Mouse (Mus musculus): ENCODE measurements around the gene Frg2f1.
"Not testable (repeated sequence)": the region's sequence is repeated elsewhere in the genome, so short reads cannot be mapped to it uniquely, and the experiment has no call there.

The Frg2f1 gene

DNA sequence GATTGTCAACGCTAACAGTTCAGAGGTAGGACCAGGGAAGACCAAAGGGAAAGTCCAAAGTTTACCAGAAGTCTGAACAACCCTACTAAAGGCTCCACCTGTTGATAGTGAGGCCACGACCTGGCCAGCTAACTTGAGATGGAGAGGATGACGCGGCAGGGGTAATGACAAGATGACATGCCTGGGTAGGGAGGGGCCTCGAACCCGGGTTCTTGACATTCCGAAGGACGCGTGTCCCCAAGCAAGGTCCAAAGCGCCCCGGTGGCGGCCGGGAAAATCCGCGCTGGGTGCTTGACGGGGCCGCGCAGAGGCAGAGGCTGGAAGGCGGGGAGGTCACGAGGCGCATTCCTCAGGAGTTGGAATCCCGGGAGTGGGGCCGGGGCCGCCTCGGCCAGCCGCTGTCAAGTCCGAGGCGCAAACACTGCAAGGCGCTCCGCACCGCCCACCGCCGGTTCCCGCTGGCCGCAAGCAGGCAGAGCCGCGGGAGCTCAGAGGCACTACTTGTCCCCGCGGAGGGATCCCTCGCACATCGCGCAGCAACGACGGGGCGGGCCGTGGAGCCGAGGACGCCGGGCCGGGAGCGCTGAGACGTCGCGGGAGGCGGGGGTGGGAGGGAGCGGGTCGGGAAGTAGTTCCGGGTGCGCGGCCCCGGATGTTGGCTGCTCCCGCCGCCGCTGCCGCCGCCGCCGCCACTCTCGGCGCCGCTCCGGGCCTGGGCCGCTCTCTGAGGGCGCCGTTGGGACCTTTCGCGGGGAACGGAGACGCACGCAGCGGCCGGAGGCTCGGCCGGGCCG is at the start of gene Frg2f1:
Gene Frg2f1 (minus strand): TSS at position 499 of the 794 bp plus-strand sequence.
- peak; percentile 88 for DNase-seq (ENCODE audit: low spot score)

DNA sequence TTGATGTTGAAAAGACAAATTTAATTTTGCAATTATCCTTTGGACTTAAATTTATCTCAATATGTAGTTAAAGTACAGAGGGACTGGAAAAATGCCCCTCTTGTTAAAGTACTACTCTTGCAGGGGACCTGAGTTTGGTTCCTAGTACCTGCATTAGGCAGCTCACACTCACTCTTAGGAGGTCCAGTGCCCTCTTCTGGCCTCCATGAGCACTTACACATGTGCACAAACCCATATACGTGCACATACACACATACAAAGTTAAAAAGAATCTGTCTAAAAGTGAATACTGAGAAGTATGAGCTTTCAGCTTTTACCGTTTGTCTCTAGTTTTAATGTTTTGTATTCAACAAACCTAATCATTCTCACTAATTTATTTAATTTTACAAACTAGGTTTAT is 48.7 kb upstream of the Frg2f1 start:
- DNase-seq (ENCODE audit: low spot score) = no peak

DNA sequence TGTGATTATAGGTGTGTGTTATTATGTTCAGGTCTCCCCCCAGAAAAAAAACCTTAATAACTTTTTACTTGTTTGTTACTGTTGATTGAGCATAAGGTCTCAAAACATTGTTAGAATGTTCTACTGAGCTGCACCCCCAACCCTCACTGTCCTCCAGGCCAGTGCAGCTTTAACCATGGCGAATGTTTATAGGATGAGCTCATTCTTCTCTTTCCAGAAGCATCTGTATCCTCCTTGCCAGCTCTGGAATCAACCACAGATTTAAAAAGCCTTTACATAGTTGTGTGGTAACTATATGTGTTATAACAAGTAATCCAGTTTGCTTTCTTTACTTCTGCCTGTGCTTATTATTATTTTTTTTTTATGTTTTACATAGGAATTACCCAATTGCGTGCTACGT is 36.1 kb upstream of the Frg2f1 start:
- no peak for DNase-seq (ENCODE audit: low spot score)

DNA sequence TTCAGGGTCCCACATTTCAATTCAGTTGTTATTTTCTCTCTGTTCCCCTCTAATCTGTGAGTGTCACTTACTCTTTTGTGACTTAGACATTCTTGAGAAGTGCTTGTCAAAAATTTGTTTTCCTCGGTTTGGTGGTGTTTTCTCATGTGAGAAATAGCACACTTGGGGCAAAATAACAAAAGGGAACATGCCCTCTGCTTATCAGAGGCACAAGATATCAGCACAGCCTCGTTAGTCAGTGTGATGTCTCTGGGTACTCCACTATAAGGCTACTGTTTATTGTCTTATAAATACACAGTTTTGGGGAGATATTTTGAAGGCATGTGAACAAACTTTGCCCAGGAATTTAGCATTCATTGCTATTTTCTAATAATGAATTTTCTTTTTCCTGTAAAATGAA is 35.2 kb upstream of the Frg2f1 start:
- no peak for DNase-seq (ENCODE audit: low spot score)

DNA sequence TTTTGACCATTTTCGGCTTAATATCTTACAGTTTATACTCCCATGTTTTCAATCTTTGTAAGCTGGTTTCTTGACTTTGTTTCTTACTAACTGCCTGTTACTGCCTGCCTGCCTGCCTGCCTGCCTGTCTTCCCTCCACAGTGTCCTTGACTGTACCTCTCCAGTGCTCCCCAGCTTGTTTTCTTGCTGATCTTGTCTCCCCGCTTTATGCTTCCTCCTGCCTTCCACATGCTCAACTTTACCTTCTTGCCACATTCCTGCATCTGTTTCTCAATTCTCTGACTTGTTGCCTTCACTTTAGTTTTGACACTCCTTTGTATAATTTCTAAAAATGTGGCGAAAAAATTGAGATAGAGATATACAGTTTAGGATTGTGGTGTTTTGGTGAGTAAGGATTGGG is 33.4 kb upstream of the Frg2f1 start:
- DNase-seq (ENCODE audit: low spot score) = no peak

DNA sequence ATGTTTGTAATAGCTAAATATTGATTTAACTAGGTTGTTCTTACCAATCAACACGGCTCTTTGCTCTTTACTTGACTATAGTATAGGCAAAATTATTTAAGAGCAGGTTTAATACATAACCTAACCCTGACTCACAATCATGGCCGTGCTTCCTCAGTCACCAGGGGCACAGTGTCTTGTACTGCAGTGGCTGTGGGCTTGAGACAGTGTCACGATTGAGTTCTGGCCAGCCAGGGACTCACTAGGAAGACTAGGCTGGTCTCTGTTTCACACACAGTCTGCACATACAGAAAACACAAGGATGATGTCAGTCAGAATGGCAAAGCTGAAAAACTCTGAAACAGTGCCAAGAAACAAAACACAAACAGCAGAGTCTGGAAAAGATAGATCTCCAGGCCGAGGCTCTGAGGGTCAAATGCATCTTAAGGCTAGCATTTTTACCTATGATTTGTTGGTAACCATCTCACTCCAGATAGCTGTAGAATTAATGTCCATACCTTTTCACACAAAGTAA is 27.1 kb upstream of the Frg2f1 start:
- DNase-seq (ENCODE audit: low spot score) = no peak

DNA sequence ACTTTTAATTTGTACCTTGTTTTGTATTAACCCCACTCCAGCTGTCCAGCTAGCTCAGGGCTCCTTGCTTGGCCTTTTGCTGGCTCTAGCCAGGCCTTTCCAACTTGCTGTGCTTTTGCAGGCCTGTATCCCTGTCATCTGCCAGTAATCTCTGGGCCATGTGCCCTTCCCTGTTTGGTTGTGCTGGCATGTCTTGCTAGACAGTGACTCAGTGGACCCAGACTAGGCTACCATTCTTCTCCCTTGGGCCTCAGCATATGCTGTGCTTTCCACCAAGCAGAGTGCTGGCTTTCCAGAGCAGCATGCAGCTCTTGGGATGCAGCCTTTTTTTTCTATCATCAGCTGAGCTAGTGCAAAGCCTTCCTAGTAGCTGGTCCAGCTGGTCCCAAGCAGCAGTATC is 23.8 kb upstream of the Frg2f1 start:
- no peak for DNase-seq (ENCODE audit: low spot score)

DNA sequence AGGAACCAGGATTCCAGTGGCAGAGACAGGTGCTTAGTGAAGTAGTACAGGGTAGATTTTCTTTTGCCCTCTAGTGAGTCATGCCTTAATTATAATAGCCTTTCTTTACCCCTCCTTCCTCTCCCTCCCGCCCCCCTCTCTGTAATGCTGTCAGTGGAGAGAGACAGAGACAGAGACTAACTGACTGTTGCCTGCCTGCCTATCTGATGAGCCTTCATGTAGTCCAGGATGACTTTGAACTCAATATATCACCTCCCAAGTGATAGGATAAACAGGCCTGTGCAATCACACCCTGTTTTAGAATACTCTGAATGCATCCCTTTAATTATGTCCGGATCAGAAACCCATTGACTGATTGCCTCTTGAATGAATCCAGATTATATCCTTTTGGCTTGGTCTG is 16.1 kb upstream of the Frg2f1 start:
- no peak for DNase-seq (ENCODE audit: low spot score)

DNA sequence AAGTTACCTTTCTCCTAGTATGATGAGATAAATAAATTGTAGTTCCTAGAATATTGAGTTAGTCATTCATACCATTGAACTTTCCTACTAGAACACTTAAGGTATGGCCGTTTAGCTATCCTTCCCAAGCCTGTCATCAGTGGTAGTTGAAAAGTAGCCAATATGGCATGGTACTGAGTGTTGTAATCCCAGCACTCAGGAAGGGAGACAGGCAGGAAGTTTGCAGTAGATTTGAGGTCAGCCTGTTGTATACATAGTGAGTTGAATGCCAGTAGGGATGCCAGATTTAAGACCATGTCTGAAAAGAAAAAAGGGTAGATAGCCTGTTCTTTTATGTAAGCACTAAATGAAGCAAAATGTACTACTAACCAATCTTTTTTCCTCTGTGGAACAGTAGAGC is 11.5 kb upstream of the Frg2f1 start:
- DNase-seq (ENCODE audit: low spot score) = no peak

DNA sequence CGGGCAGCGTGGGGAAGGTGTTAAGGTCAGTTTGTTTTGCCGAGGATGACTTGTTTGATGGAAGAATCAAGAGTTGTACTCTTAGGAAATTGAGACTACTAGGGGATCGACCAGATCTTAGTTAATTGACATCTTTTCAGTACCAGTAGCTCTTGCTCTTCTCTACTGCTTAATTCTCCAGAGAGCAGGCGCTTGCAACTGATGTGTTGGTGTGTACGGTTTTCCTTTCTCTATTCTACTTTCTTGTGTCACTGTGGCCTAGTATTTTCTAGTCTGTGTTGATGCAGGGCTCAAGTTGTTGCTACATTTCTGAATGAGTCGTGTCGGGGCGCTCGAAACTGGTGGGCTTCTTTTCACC is 1.2 kb upstream of the Frg2f1 start:
- DNase-seq (ENCODE audit: low spot score) = no peak

DNA sequence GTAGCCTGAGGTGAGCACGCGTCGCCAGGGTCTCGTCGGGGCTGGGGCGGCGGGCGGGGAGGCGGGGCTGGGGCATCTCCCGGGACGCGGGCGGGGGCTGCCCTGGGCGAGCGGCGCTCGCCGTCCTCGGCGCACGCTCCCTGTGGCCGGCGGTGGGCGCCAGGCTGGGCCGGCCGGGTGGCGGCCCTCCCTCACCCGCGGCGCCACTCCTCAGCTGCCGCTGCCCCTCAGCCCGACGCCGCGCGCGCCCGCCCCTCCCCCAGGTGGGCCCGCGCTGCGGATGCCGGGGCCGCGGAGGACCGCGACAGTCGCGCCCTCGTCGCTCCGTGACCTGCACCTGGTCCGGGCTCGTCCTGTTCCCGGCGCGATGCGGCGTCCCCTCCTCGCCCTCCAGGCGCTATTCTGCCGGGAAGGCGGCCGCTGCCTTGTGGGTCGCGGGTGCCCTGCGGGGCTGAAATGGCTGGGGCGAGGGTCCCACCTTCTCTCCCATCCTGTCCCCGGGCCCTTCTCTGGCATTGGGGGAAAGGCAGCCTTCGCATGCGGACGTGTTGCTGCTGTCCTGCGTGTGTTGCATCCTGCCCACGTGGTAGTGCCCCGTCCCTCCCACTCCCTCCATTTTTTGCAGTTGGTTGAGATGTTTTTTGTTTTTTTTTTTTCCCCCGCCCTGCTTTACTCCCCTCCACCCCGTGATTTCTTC is 655 bp upstream of the Frg2f1 start:
- peak; percentile 35 for DNase-seq (ENCODE audit: low spot score)

DNA sequence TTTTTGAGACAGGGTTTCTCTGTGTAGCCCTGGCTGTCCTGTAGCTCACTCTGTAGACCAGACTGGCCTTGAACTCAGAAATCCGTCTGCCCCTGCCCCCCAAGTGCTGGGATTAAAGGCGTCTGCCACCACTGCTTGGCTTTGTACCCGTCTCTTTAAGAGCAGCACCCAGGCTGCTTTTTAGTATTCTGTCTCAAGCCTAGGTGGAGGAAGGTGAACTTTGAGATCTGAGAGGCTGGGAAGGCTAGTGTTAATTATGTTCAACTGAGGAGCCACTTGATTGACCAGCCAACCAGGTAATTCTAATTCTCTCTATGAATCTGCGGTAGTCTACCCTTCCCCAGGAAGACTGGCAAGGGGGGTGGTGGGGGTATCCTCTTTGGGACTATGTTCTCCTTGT is 1.9 kb downstream of the Frg2f1 start:
- no peak for DNase-seq (ENCODE audit: low spot score)

DNA sequence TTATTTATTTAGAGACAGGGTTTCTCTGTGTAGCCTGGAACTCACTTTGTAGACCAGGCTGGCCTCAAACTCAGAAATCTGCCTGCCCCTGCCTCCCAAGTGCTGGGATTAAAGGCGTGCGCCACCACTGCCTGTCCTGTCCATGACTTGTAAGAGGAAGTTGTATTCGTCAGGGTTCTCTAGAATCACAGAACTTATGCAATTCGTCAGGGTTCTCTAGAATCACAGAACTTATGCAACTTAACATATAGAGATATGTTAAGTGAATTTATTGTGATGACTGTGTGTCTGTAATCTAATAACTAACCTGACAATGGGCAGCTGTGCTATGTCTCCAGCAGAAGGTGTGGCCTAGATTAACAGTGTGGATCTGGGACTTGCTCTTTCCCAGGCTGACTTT is 2.7 kb downstream of the Frg2f1 start, which contains the start of gene Foxj3:
Gene Foxj3 (plus strand): TSS at position 390 of the 400 bp plus-strand sequence.
- not testable (repeated sequence) for DNase-seq (ENCODE audit: low spot score)

DNA sequence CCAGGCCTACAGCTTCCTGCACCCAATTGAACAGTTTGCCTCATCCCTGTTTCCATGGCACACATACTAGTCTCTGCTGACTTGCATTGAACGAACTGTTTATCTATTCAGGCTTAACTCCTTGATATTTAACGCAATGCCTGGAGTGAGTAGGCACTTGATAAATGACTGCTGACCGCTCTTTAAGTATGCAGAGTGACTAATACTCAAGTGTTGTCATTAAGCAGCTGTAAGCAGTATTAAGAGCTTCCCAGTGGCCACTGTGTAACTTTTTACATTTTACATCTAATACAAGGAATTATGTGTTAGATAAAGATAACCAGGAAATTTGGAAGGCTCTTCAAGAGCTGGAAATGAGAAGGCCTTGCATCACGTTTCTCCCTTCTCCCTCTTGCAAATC is 4.2 kb downstream of the Frg2f1 start:
- DNase-seq (ENCODE audit: low spot score) = no peak

DNA sequence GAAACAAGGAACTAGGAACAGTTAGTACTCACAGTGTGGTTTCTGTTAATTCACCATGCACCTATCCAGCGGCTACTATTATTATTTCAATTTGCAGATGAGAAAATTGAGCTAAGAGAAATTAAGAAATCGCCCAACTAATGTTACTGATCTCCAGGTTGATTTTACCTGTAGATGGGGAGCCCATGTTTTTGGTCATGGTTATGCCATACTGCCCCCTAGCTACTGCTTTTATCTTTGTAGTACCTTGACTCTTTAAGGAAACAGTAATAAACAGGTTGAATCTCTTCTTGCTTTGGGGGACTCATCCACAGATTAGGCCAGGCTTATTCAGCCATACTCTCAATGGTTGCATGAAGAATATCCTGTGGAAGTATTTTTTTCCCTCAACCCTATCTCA is 7.5 kb downstream of the Frg2f1 start:
- no peak for DNase-seq (ENCODE audit: low spot score)

DNA sequence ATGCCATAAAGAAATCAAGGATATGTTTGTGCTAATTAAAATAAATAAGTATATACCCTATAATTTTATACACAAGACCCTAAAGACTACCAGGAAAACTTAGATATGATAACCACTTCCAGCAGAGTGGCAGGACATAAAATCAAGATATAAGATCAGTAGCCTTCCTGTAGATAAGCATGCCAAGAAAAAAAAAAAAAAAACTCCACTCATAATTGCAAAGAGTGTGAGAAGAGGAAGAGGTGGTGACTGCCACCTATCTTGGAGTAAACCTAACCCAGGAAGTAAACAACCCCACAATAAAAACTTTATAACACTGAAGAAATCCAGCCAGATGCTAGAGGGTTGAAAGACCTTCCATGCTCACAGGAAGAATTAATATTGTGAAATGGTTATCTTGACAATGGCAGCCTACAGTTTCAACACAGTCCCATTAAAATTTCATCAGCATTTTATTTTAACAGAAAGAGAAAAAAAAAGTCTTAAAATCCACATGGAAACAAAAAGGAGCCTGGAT is 12.9 kb downstream of the Frg2f1 start:
- DNase-seq (ENCODE audit: low spot score) = no peak

DNA sequence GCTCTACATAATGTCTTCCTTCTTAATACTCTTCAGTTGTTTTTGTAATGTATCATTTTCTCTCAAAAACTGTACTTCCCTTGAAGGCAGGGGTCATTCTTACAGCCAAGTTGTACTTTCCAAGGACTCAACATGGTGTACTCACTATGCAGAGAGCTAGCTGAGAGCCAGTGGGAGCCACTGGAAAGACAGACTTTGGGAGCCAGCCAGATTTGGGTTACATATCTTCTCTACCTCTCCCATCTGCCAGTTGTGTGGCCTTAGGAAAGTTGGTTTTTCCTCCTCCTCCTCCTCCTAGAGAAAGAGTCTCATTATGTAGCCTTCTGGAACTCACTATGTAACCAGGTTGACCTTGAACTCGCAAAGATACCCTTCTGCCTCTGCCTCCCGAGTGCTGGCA is 14.9 kb downstream of the Frg2f1 start:
- DNase-seq (ENCODE audit: low spot score) = no peak

DNA sequence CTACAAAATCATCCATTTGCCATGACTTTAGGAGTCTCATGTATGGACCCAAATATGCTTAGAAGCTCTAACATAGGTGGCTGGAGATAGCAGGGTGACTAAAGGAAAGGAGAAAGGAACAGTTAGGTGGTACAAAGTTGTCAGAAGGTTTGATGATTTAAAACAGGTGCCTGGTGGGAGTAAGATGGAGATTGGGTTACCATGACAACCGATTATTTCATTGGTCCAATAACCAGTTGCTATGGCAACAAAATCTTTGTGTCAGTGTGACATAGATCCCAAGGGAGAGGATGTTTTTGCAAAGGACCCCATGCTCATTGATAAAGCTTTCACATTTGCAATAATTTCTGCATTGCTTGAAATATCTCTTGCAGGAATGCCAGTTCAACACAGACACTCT is 15.3 kb downstream of the Frg2f1 start:
- no peak for DNase-seq (ENCODE audit: low spot score)

DNA sequence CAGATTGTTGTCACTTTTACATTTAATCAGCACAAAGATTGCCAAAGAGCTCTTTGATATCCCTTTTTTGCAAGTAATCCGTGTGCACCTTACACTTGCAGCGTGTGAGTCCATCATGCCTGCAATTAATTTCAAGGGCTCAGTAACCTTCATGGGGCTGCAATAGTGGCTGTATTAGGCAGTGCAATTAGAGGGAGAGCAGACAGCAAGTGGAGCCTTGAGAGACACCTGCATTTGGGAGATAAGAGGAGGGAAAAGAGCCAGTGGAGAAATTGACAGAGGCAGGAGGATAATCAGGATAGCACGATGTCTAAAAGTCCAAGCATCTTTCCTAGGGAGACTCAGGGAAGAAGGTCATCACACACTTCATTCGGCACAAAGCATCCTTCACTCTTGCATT is 15.8 kb downstream of the Frg2f1 start:
- no peak for DNase-seq (ENCODE audit: low spot score)

DNA sequence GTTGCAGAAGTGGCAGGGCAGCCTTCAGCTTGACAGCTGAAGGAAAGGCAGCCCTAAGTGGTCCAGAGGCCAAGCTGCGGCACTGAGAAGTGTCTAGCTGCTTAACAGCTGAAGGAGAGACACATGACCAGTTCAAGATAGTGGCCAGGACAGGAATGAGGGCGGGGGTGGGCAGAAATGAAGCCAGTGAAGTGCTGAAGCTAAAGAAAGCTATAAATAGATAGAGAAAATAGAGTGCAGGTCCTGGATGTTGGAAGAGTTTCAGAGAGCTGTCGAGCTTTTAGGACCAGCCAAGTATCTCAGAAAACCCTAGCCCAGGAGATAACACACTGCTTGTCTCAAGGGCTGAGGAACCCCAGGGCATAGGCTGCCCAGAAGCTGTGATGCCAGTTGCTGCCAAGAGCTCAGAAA is 26.6 kb downstream of the Frg2f1 start:
- no peak for DNase-seq (ENCODE audit: low spot score)

DNA sequence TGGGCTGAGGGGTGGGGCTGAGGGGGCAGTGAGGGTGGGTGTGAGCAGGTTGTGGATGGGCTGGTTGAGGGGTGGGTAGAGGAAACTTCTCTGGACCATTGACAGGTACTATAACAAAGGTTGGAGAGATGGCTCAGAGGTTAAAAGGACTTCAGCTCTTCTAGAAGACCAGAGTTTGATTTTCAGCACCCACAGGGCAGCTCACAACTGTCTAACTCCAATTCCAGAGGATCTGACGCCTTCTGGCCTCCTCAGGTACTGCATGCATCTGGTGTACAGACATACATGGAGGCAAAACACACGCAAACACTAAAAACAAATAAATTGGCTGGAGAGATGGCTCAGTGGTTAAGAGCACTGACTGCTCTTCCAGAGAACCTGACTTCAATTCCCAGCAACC is 27.7 kb downstream of the Frg2f1 start:
- no peak for DNase-seq (ENCODE audit: low spot score)

DNA sequence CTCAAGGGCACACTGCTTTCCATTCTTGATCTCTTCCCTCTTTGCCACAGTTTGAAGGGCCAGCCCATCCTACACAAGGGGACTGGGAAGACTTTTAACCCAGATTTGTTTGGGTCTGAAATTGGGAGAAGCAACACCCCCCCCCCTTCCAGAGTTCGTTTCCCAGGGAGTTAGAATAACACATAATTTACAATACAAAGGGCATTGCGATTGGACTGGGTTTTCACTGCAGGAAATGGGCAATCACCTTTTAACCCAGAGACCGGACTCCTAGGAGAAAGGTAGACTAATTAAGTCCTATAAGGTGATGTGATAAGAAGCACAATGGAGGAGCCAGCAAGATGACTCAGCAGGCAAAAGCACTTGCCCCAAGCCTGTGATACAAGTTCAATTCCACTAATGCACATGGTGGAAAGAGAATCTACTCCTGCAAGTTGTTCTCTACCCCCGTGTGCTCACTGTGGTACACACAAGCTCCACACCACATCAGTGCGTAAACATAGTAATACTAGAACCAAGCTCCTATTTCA is 40.9 kb downstream of the Frg2f1 start:
- DNase-seq (ENCODE audit: low spot score) = no peak

DNA sequence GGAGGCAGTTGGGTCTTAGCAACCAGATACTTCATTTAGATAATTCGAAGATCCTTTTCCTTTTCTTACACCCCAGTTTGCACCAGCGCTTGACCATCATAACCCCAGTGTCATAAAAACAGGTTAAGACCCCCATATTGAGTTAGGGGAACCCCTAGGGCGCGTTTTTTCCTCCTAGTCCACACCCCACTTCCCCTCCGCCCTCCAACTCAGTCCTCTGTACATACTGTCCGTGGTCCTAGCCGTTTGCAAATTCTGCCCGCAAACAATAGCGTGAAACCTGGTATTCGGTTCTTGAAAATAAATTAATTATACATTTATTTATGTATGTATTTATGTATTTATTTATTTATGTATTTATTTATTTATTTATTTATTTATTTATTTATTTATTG is 46.4 kb downstream of the Frg2f1 start:
- no peak for DNase-seq (ENCODE audit: low spot score)
